Mouse (Mus musculus) forebrain, embryonic 10.5 days (tissue): ENCODE measurements around the gene Tenm3. TPM values are rescaled to one million over a fixed set of nuclear protein-coding genes. Genes with fewer than 3 reads are reported as not detected.

Experiments
- DNase-seq: peaks from one replicate; pipeline ENCODE4 v3.0.0-alpha.2; 2017; ENCODE audit warnings: low spot score; ENCODE audit errors: extremely low spot score
- H3K27ac ChIP-seq: fragments of 300-500 bp; sonication (generic); 2 replicates; pipeline ENCODE4 v1.5.1; 2016; ENCODE audit warnings: mild to moderate bottlenecking
- H3K27me3 ChIP-seq: fragments of 300-500 bp; sonication (generic); 2 replicates; pipeline ENCODE4 v1.6.1; 2016; ENCODE audit warnings: mild to moderate bottlenecking; ENCODE audit not compliant: poor library complexity, severe bottlenecking
- H3K36me3 ChIP-seq: fragments of 300-500 bp; sonication (generic); replicated peaks from 2 replicates; pipeline ENCODE4 v1.6.1; 2016; ENCODE audit warnings: mild to moderate bottlenecking, moderate library complexity
- H3K4me1 ChIP-seq: fragments of 300-500 bp; sonication (generic); 2 replicates; pipeline ENCODE4 v1.6.1; 2016
- H3K4me3 ChIP-seq: fragments of 300-500 bp; sonication (generic); 2 replicates; pipeline ENCODE4 v1.5.1; 2016; ENCODE audit warnings: mild to moderate bottlenecking, moderate library complexity
- H3K9me3 ChIP-seq: fragments of 300-500 bp; sonication (generic); 2 replicates; pipeline ENCODE4 v1.6.1; 2016; ENCODE audit warnings: mild to moderate bottlenecking, moderate library complexity
- WGBS: fragments of 180-500 bp; shearing (Covaris S2); methylation state at CpG from one replicate; pipeline ENCODE4 v1.1.7; 2016; 5-methylcytosine and 5-hydroxymethylcytosine counted together
- polyA plus RNA-seq: library from polyadenylated mRNA; unstranded; fragments of >200 nt; fragmentation: Nextera tagmentation; extraction: Ambion mirVana; gene quantifications from 2 replicates; pipeline ENCODE4 v1.2.1, GENCODE M21; 2016

The Tenm3 gene
- polyA plus RNA-seq, 1 experiment from 2014 or later, result 41.4 TPM

DNA sequence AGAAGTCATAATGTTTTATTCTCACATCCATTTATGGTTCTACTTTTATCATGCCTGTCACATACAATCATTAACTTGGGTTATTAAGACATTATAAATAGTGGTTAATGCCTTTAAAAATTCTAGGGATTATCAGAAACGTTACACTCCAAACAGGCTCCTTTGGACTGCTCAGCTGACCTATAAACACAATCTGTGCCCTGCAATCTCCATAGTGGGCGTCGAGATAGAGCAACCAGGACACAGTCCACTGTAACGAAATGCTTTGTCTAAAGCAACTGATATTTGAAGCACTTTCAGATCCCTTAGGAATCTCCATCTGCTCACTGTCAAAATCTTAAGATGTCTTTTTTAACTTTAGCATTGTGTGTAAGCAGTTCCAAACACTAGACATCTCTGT, 207.9 kb downstream of the Tenm3 start:
- no peak for DNase-seq
- Histone ChIP-seq H3K27me3 (no peaks in the 10 kb centered on the region), H3K9me3 (no peaks in the 10 kb centered on the region), H3K27ac (no peak overlapping the region), H3K36me3 (no peaks in the 10 kb centered on the region), H3K4me1 (no peaks in the 10 kb centered on the region), H3K4me3 (no peak overlapping the region)
- WGBS, result 86% methylated on average over 4 of the region's 4 CpGs

DNA sequence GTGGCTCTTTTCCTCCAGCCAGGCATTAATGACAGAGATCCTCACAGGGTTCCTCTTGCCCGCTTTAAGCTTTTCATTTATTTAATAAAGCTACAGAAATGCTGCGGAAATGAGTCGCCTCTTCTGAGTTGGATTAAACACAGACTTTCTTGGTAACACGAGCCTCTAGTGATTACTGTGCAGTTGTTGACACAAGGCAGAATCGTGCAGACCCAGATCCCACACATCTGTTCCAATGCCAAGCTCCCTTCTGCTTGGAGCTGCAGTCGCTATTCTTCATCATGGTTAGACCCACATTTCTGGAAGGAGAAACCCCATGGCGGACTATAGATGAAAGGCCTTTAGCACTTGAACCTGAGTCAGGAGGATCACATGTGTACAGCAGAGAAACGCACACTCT, 210.3 kb downstream of the Tenm3 start:
- no peak for DNase-seq
- H3K36me3 ChIP-seq, result no peaks in the 10 kb centered on the region
- no peaks in the 10 kb centered on the region for H3K9me3 ChIP-seq
- no peak overlapping the region for H3K4me3 ChIP-seq
- H3K4me1 ChIP-seq, result no peaks in the 10 kb centered on the region
- H3K27me3 ChIP-seq, result no peaks in the 10 kb centered on the region
- WGBS, result 68% methylated on average over 8 of the region's 8 CpGs
- no peak overlapping the region for H3K27ac ChIP-seq

DNA sequence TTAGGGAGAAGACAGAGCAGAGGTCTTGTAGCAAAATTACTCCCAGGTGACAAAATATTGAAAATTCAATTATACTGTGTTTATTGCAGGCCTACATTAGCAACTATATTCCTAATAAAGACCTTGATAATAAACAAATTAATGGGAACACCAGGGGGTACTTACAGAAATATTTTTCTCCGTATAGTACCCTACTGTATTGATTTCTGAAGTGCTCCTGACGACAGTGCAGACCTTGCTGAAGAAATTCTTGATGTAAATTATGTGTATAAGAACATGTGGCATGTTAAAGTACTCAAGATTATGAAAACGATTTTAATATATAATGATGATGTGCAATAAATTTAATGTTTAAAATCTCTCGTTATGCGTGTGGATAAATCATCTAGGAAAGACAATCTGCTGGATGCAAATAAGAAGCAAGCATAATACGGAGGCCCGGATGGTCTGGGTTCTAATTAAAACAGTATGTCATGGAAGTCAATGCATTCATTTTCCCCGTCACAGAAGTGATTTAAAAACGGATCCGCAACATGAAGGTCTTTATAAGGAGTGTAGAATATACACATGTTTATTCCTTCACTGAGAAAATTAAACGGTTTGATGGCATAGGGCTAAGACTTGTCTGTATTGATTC, 221.1 kb downstream of the Tenm3 start:
- no peak overlapping the region for H3K4me3 ChIP-seq
- no peak overlapping the region for H3K27ac ChIP-seq
- 90% methylated on average over 11 of the region's 11 CpGs for WGBS
- H3K36me3 ChIP-seq, result peaks cover 5% of the 10 kb centered on the region; the same call in 1 of the 2 replicates
- H3K27me3 ChIP-seq, result no peaks in the 10 kb centered on the region
- DNase-seq, result no peak
- H3K9me3 ChIP-seq, result no peaks in the 10 kb centered on the region
- no peaks in the 10 kb centered on the region for H3K4me1 ChIP-seq

GRCm38 (mm10) chr8:48615088-48615487, 228.7 kb downstream of the Tenm3 start:
- Histone ChIP-seq H3K36me3 (peaks cover 5% of the 10 kb centered on the region; the same call in 1 of the 2 replicates), H3K27ac (peak overlapping the region; percentile 62), H3K4me1 (peaks cover 40% of the 10 kb centered on the region), H3K4me3 (peak overlapping the region; percentile 16; the same call in 1 of the 2 replicates), H3K27me3 (no peaks in the 10 kb centered on the region), H3K9me3 (no peaks in the 10 kb centered on the region)
- peak; percentile 23 for DNase-seq
- 15% methylated on average over 8 of the region's 8 CpGs for WGBS

DNA sequence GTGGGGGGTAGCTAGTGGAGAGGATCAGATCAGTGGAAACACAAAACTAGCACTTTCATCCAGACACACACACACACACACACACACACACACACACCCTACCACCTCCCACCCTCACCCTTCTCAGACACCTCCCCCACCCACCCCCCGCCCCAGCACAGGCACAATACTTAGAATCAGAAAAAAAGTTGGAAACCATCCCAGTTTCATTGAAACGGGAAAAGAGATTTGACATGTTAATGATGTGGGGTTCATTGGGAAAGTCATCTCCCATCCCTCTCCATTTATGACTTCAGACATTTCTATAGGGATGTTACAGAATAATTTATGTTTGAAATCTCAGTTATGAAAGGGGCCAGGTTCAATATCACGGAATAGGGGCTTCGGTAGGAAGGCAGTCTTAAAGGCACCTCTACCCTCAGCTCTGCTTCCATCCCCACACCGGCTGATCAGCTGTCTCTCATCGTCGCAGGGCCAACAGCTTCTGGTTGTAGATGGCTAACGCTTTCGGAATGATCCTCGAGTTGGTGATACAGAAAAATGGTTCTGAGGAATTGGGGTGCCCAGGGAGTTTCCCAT, 231.7 kb downstream of the Tenm3 start:
- no peak overlapping the region for H3K4me3 ChIP-seq
- 94% methylated on average over 10 of the region's 10 CpGs for WGBS
- H3K27me3 ChIP-seq, result no peaks in the 10 kb centered on the region
- no peak for DNase-seq
- H3K9me3 ChIP-seq, result no peaks in the 10 kb centered on the region
- H3K36me3 ChIP-seq, result no peaks in the 10 kb centered on the region; the same call in 1 of the 2 replicates
- H3K4me1 ChIP-seq, result peaks cover 40% of the 10 kb centered on the region
- H3K27ac ChIP-seq, result no peak overlapping the region

- H3K4me1 ChIP-seq, result peaks cover 34% of the 10 kb centered on the region
- H3K27me3 ChIP-seq, result no peaks in the 10 kb centered on the region
- no peak for DNase-seq
- no peak overlapping the region for H3K4me3 ChIP-seq
- no peaks in the 10 kb centered on the region for H3K9me3 ChIP-seq
- H3K27ac ChIP-seq, result no peak overlapping the region
- 88% methylated on average over 12 of the region's 12 CpGs for WGBS
- H3K36me3 ChIP-seq, result no peaks in the 10 kb centered on the region; the same call in 1 of the 2 replicates
Observed at GRCm38 (mm10) chr8:48611126-48611525, 232.6 kb downstream of the Tenm3 start.

DNA sequence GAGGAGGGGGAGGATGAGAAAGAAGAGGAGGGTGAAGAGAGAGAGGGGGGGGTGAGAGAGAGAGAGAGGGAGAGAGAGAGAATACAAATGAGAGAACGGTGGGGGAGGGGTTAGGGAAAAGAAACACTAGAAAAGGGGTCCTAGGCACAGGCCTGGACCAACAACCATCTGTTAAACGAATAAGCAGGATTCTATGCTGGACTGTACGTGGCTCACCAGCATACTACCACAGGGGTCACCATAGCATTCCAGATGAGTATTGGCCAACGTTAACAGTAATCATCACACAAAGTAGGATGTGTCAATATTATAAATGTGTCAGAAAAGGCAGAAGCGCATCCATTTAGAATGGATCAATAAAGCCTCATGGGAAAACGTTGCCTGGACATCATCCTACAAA, 233.4 kb downstream of the Tenm3 start:
- DNase-seq, result no peak
- no peak overlapping the region for H3K27ac ChIP-seq
- H3K4me1 ChIP-seq, result peaks cover 25% of the 10 kb centered on the region
- WGBS, result 86% methylated on average over 6 of the region's 6 CpGs
- H3K36me3 ChIP-seq, result no peaks in the 10 kb centered on the region; the same call in 1 of the 2 replicates
- no peaks in the 10 kb centered on the region for H3K27me3 ChIP-seq
- no peaks in the 10 kb centered on the region for H3K9me3 ChIP-seq
- H3K4me3 ChIP-seq, result no peak overlapping the region

DNA sequence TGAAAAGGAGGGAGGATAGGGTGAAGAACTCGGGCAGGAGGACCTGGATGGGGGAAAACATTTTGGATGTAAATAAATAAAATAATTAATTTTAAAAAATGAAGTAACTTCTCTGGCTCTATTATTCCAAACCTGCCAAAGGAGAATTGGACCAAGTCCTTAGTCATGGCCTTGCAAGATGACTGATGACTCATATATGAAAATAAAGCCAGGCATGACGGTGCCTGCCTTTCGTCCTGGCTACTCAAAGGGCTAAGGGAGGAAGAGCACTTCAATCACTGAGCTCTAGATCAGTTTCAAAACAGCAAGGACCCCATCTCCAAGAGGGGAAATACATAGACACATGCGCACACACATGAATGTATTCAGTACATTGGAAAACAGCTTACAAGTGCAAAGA, 234.1 kb downstream of the Tenm3 start:
- WGBS, result 92% methylated on average over 4 of the region's 4 CpGs
- Histone ChIP-seq H3K36me3 (no peaks in the 10 kb centered on the region; the same call in 1 of the 2 replicates), H3K9me3 (no peaks in the 10 kb centered on the region)

GRCm38 (mm10) chr8:48604190-48604897, 239.4 kb downstream of the Tenm3 start:
- no peak overlapping the region for H3K4me3 ChIP-seq
- H3K27ac ChIP-seq, result no peak overlapping the region
- 91% methylated on average over 10 of the region's 10 CpGs for WGBS
- H3K36me3 ChIP-seq, result no peaks in the 10 kb centered on the region
- H3K4me1 ChIP-seq, result no peaks in the 10 kb centered on the region; the same call in 1 of the 2 replicates
- H3K9me3 ChIP-seq, result no peaks in the 10 kb centered on the region
- DNase-seq, result no peak
- no peaks in the 10 kb centered on the region for H3K27me3 ChIP-seq

More for the DNA sequence above, 234.1 kb downstream of the Tenm3 start:
- no peak for DNase-seq
- no peaks in the 10 kb centered on the region for H3K27me3 ChIP-seq
- H3K27ac ChIP-seq, result no peak overlapping the region
- H3K4me1 ChIP-seq, result peaks cover 19% of the 10 kb centered on the region
- no peak overlapping the region for H3K4me3 ChIP-seq

- no peaks in the 10 kb centered on the region for H3K36me3 ChIP-seq
- no peak for DNase-seq
- H3K27me3 ChIP-seq, result no peaks in the 10 kb centered on the region
- 92% methylated on average over 15 of the region's 15 CpGs for WGBS
- H3K27ac ChIP-seq, result no peak overlapping the region
- H3K9me3 ChIP-seq, result no peaks in the 10 kb centered on the region
- H3K4me3 ChIP-seq, result no peak overlapping the region
- H3K4me1 ChIP-seq, result no peaks in the 10 kb centered on the region; the same call in 1 of the 2 replicates
Observed at GRCm38 (mm10) chr8:48603165-48603840, 240.4 kb downstream of the Tenm3 start.

DNA sequence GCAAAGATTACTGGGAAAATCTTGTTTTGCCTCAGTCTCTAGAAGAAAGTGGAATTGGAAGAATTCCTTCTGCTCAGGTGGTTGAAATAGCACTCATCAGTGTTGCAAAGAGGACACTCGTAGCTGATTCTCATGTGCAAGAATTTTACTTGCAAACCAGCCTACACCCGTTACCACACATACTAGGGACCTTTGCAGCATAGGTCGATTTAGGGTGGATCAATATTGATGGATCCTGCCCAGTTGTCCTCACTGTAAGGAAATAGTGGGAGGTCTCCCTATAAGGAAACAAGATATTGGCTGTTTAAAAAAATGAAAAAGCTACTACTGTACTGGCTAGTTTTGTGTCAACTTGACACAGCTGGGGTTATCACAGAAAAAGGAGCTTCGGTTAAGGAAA, 242.1 kb downstream of the Tenm3 start:
- 93% methylated on average over 4 of the region's 4 CpGs for WGBS

GRCm38 (mm10) chr8:48599028-48599427, 244.7 kb downstream of the Tenm3 start:
- H3K4me1 ChIP-seq, result peaks cover 5% of the 10 kb centered on the region; the same call in 1 of the 2 replicates
- no peaks in the 10 kb centered on the region for H3K9me3 ChIP-seq
- no peak overlapping the region for H3K27ac ChIP-seq
- DNase-seq, result no peak
- WGBS, result 79% methylated on average over 4 of the region's 4 CpGs
- no peaks in the 10 kb centered on the region for H3K36me3 ChIP-seq
- no peak overlapping the region for H3K4me3 ChIP-seq
- no peaks in the 10 kb centered on the region for H3K27me3 ChIP-seq

More for the DNA sequence above, 242.1 kb downstream of the Tenm3 start:
- H3K9me3 ChIP-seq, result no peaks in the 10 kb centered on the region
- H3K36me3 ChIP-seq, result no peaks in the 10 kb centered on the region
- H3K4me1 ChIP-seq, result no peaks in the 10 kb centered on the region; the same call in 1 of the 2 replicates
- no peak overlapping the region for H3K4me3 ChIP-seq
- DNase-seq, result no peak
- no peaks in the 10 kb centered on the region for H3K27me3 ChIP-seq
- H3K27ac ChIP-seq, result no peak overlapping the region
